Mouse (Mus musculus): ENCODE results near the gene Ppp1r1b.

DNA sequence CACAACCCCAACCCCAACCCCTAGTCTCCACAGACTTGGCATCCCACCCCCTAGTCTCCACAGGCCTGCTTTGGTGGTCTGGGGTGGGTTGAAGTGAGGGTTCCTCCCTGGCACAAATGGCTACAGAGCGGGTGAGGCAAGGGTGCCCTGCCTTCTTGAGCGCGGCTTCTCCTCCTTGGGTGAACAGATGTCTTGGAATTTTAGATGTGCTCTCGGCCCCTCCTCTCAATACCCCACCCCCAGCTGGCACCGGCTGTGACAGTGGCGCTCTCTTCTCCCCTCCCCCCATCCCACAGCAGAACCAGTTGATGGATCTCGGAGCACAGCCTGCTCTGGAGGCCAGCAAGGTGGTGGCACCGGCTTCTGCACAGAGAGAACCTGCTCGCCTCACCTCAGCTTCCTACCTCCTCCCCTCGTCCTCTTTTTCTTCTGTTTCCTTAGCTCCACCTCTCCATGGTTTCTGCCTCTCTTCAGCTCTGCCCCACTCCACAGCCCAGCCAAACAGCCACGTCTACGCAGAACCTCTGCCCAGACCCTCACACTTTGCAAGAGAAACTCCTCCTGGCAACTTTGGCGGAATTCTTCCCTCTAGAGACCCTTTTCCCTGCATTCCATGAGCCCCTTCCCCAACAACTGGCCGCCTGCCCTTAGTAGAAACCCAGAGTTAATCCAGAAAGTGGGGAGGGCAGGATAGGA, 29.6 kb upstream of the Ppp1r1b start:
- no peak for TF ChIP-seq CTCF (IDR thresholded peaks at IDR 0.05; ENCODE audit: control insufficient read depth, insufficient read depth, low read length)
- no peak for TF ChIP-seq POLR2A (IDR thresholded peaks at IDR 0.05; ENCODE audit: borderline replicate concordance, control insufficient read depth, low read depth, low read length)

Measured in bone marrow, adult 2 months (tissue).